Mouse (Mus musculus) telencephalon, adult 2 months (tissue): ENCODE measurements around the gene Lrrc72.

Source experiments
- DNase-seq: peaks from one replicate; pipeline ENCODE4 v3.0.0-alpha.2; 2011; ENCODE audit warnings: low read depth, low spot score

Gene Lrrc72

DNA sequence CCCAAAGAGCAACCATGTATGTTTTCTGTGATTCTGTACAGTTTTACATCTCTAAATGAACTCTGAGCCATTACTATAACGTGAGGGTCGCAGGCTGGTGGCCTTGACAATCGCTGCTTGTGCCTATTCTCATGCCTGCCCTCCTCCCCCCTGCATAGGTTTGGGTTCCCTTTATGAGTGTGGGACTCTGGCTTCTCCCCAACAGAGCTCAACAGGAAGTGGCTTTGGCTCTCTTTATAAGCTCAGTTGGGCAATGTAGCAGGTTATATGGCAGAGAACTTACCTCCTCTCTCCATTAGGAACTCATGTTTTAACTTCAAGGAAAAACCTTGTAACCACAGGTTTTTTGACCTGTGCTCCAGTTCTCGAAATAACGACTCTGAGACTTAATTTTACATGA, 62.9 kb downstream of the Lrrc72 start:
- DNase-seq, result no peak

DNA sequence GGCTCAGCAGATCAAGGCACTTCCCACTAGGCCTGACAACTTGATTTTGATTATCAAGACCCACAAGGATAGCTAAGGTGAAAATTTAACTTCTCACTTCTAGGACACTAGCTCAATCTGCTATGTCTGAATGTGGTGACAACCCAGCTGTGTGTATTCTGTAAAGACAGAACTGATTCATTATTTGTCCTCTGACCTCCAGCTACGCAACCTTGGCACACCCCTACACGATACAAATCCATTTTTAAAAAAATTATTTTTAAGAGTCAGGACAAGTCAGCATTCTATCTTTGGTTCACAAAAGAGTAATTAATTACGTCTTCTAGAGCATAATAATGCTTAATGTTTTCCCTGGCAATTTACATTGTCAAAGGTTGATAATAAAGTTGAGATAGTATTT, 63.6 kb downstream of the Lrrc72 start:
- DNase-seq, result no peak

DNA sequence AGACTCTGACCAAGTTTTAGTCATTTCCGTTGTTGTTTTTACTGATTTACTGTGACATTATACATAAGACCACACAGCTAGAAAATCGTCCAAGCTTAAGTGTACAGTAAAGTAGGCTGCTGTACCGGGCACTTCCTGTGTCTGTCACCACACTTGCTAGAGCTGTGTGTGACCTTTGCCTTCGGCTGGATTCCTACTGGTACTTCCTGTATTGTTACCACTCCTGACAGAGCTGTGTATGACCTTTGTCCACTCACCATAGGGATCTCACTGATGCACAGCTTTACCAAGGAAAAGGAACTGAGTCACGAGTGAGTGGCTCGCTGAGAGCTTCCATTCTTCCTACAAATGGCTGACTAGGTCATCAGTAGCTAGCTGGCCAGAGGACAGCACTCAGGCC, 66.1 kb downstream of the Lrrc72 start:
- no peak for DNase-seq

DNA sequence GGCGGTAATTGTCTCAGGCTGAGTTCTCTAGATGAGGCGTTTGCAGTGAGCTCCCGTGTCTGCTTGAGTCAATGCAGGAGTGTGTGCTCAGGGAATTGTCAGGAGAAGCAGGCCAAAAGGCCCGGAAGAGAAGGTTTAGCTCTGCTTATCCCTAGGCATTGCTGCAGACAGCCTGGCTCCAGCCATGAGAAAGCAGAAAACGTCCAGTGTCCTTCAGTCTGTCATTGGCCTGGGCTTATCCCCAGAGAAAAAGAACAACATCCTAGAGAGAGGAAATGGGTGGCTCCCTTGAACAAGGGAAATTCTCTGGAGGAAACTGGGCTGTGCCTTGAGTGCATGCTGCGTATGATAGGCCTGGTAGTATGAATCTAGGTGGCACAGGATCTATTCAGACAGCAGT, 70.6 kb downstream of the Lrrc72 start:
- no peak for DNase-seq

DNA sequence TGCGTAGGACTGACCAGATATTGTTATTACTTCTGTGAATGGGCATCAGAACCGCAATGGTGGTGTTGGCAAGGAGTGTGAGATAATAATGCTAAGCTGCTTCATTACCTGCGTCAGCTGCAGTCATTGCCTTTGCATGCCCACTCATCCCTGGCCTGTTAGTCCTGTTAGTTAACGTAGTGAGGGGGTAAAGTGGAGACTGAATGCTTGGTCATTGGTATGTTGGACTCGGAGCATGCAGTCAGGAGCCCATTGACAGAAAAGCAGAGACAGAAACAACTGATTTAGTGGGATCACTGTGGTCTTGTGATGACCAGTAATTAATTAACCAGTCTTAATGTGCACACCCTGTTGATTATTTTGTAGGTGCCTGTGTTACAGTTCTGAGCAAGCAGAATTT, 76.0 kb downstream of the Lrrc72 start:
- no peak for DNase-seq

DNA sequence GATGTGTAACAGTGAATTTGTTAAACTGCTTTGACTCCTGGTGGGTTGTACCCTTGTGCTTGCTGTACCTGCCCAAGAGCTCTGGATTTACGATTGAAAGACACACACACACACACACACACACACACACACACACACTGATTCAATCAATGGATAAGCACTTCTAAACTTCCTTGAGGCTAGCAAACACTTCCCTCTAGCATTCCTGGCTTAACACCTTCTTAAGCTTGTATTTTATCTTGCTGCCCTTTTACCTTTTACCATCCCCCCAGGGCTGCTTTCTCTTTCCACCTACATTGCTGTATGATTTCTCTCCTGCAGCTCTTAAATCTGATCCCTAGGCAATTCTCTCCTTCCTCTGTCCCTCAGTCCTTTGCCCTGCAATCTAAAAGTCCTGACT, 87.9 kb downstream of the Lrrc72 start:
- DNase-seq, result no peak

DNA sequence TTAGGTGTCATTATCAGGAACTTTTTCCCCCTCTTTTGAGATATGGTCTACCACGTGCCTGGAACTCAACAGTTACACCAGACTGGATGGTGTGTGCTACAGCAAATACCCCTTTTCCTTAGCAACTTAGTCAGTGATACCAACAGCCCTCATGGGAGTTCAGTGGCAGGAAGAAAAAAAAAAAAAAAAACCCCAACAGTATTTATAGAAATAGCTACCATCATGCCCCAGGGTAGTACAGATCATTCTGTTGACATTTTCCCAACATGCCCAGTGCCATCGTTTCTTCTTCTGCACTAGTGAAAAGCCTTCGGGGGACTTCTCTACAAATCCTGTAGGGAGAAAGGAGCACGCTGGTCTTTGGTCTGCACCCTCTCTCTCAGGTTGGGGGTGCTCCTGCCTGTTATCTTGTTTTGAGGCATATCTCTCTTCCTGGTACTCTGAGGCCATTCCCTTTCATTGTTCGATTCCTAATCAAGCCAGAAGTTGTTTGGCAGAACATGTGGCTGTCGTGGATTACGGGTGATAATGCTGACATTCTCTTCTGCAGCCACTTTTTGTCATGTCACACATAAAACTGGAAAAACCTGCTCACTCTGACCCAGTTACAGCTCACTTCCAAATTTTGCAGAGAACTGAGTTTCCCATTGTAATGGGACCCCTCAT, 88.9 kb downstream of the Lrrc72 start:
- no peak for DNase-seq
